Mouse (Mus musculus): Measurements from ENCODE around the gene Pcbp4.

GRCm38 (mm10) chr9:106481676-106482075 lies 28.6 kb downstream of the Pcbp4 start:
- no peak for TF ChIP-seq CTCF (IDR thresholded peaks at IDR 0.05; ENCODE audit: borderline replicate concordance, control insufficient read depth, extremely low read depth, insufficient read depth, low read length, poor library complexity)
- no peak for TF ChIP-seq POLR2A (IDR thresholded peaks at IDR 0.05; ENCODE audit: control insufficient read depth, extremely low read depth, insufficient read depth, low read length, poor library complexity)

Measured in thymus, adult 2 months (tissue).